Mouse (Mus musculus) heart, postnatal 0 days (tissue): ENCODE measurements around the gene Suox.

ENCODE experiments used
- CTCF ChIP-seq: IDR thresholded peaks from 2 replicates; pipeline ENCODE4 v1.5.1; 2016; ENCODE audit warnings: antibody characterized with exemption, control low read depth, low read depth
- EP300 ChIP-seq: IDR thresholded peaks from 2 replicates; pipeline ENCODE4 v1.6.1; 2016; ENCODE audit warnings: antibody characterized with exemption, low read depth

DNA sequence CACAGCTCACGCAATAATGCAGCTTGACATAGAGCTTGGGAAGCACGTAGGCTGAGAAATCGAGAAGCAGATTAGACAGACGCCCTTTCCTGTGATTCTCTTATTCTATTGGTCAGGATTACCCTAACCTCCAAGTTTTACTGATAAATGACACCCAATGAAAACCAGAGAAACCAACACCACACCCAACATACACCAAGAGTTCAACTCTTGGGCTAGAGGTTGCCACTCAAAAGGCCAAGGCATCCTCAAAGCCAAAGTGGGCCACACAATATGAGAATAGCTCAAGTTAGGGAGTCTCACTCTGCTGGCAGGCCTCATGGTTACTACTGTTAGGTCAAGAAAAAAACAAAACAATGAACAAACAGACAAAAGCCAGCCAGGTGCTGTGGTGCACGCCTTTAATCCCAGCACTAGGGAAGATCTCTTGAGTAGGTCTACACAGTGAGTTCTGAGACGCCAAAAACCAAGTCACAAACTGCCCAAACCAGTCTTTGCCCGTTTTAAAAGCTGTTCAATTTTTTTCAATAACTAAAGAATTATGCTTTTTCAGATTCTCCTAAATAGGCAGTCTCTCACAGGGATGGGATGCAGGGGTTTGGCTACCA lies 48.5 kb downstream of the Suox start:
- TF ChIP-seq EP300 (no peak), CTCF (no peak)
